Comparison of ENCODE assay signal across 25 mouse cellular contexts in the genomic region with DNA sequence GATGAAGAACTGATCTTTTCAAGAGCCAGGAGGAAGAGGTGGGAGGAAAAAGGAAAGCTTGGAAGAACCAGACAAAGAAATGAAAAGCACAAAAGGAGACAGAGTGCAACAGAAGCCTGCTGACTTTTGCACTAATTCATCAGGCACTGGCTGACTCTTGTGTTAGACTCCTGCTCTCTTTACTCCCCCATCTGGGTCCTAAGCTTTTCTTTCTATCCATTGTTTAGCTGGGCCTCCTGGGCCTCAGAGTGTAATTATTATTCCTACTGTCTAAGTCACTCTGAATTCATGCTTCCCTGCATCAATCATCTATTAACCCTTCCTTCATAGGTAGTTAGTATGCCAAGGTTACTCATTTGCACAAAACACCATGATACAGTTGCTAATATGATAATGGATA.
DNase-seq lines count a peak whose midpoint lies in the region; ATAC-seq and TF ChIP-seq lines count a peak whose summit lies in the region.
"Had no signal": no experiment of that assay in that cellular context is flagged by ENCODE, and none has a peak within 500 bp of the region (broad histone marks: within the 10 kb centered on the region; RNA-seq: fewer than 3 reads in every experiment).

No protein-coding gene starts in this region.

- TF ChIP-seq CTCF in brain, embryonic 14.5 days (IDR thresholded peaks at IDR 0.05; ENCODE audit: borderline replicate concordance, extremely low read depth, insufficient read depth, insufficient read length): no peak

- ATAC-seq in hindbrain, embryonic 12.5 days (ENCODE audit: low FRiP score): peak; percentile 54; the same call in 1 of the 2 replicates
- ATAC-seq in hindbrain, embryonic 14.5 days (ENCODE audit: low FRiP score): no peak
- ATAC-seq: CD4-positive, CD25-positive, alpha-beta regulatory T cell, adult 4 months; forebrain, embryonic 14.5 days; forebrain, postnatal 0 days; intestine, embryonic 15.5 days had no signal

- H3K36me3 ChIP-seq in hindbrain, embryonic 12.5 days: no peaks in the 10 kb centered on the region
- no peaks in the 10 kb centered on the region for H3K36me3 ChIP-seq in hindbrain, embryonic 14.5 days (replicated peaks; ENCODE audit: control insufficient read depth, insufficient read depth)
- H3K36me3 ChIP-seq: embryonic facial prominence, embryonic 12.5 days; embryonic facial prominence, embryonic 15.5 days; heart, embryonic 10.5 days; heart, embryonic 13.5 days; hindbrain, embryonic 15.5 days; intestine, embryonic 15.5 days had no signal

- no peaks in the 10 kb centered on the region for H3K4me1 ChIP-seq in hindbrain, embryonic 12.5 days
- H3K4me1 ChIP-seq in hindbrain, embryonic 14.5 days (replicated peaks; ENCODE audit: control insufficient read depth, insufficient read depth, low read length): no peaks in the 10 kb centered on the region
- H3K4me1 ChIP-seq: embryonic facial prominence, embryonic 12.5 days; embryonic facial prominence, embryonic 15.5 days; heart, embryonic 10.5 days; heart, embryonic 13.5 days; hindbrain, embryonic 15.5 days; intestine, embryonic 15.5 days had no signal

- H3K4me3 ChIP-seq in hindbrain, embryonic 12.5 days: no peak overlapping the region
- H3K4me3 ChIP-seq in hindbrain, embryonic 14.5 days (replicated peaks; ENCODE audit: low read length): no peak overlapping the region
- H3K4me3 ChIP-seq: embryonic facial prominence, embryonic 12.5 days; embryonic facial prominence, embryonic 15.5 days; gastrocnemius, adult 2 months; heart, embryonic 10.5 days; heart, embryonic 13.5 days; hindbrain, embryonic 15.5 days; intestine, embryonic 15.5 days had no signal

- H3K27ac ChIP-seq in hindbrain, embryonic 12.5 days: no peak overlapping the region
- no peak overlapping the region for H3K27ac ChIP-seq in hindbrain, embryonic 14.5 days
- H3K27ac ChIP-seq: embryonic facial prominence, embryonic 12.5 days; embryonic facial prominence, embryonic 15.5 days; gastrocnemius, adult 2 months; heart, embryonic 10.5 days; heart, embryonic 13.5 days; hindbrain, embryonic 15.5 days; intestine, embryonic 15.5 days had no signal

- no peaks in the 10 kb centered on the region for H3K9me3 ChIP-seq in hindbrain, embryonic 12.5 days (replicated peaks)
- H3K9me3 ChIP-seq in hindbrain, embryonic 14.5 days (ENCODE audit: control insufficient read depth, low read length): no peaks in the 10 kb centered on the region
- H3K9me3 ChIP-seq: embryonic facial prominence, embryonic 12.5 days; embryonic facial prominence, embryonic 15.5 days; heart, embryonic 10.5 days; heart, embryonic 13.5 days; hindbrain, embryonic 15.5 days; intestine, embryonic 15.5 days had no signal

- no peaks in the 10 kb centered on the region for H3K27me3 ChIP-seq in hindbrain, embryonic 12.5 days
- peaks cover 5% of the 10 kb centered on the region; the same call in 1 of the 2 replicates for H3K27me3 ChIP-seq in hindbrain, embryonic 14.5 days (ENCODE audit: control insufficient read depth, insufficient read depth, low read length)
- H3K27me3 ChIP-seq: embryonic facial prominence, embryonic 12.5 days; heart, embryonic 13.5 days; hindbrain, embryonic 15.5 days; intestine, embryonic 15.5 days had no signal

- DNase-seq in hindbrain, embryonic 14.5 days (ENCODE audit: low spot score): no peak
- peak; percentile 22 for DNase-seq in brain, embryonic 14.5 days (ENCODE audit: low read depth)
- DNase-seq in embryo, embryonic 10.5 days (ENCODE audit: low spot score): peak; percentile 14
- DNase-seq in heart, adult 9 months (ENCODE audit: low spot score in 2 of 2): no peak
- no peak for DNase-seq in gastrocnemius, postnatal 25 days
- DNase-seq: adrenal gland, adult 2 months; adrenal gland, postnatal 14 days; cerebellum, adult 11-12 months; cerebellum, adult 8-10 months; cerebellum, postnatal 10 days; forebrain, postnatal 0 days; gastrocnemius, adult 2 months; gastrocnemius, postnatal 14 days; heart, adult 18-20 months; heart, postnatal 14 days; kidney, adult 11 months had no signal

- TF ChIP-seq POLR2A in brain, embryonic 14.5 days (IDR thresholded peaks at IDR 0.05; ENCODE audit: borderline replicate concordance, extremely low read depth, insufficient read depth, insufficient read length, poor library complexity, severe bottlenecking): no peak

- H3K9ac ChIP-seq in hindbrain, embryonic 12.5 days: no peak overlapping the region
- H3K9ac ChIP-seq in hindbrain, embryonic 14.5 days: no peak overlapping the region
- H3K9ac ChIP-seq: embryonic facial prominence, embryonic 12.5 days; embryonic facial prominence, embryonic 15.5 days; forebrain, postnatal 0 days; heart, embryonic 13.5 days; hindbrain, embryonic 15.5 days; intestine, embryonic 15.5 days had no signal

- no peak overlapping the region for H3K4me2 ChIP-seq in hindbrain, embryonic 12.5 days (replicated peaks)
- no peak overlapping the region for H3K4me2 ChIP-seq in hindbrain, embryonic 14.5 days (replicated peaks)
- H3K4me2 ChIP-seq: embryonic facial prominence, embryonic 12.5 days; embryonic facial prominence, embryonic 15.5 days; heart, embryonic 13.5 days; hindbrain, embryonic 15.5 days; intestine, embryonic 15.5 days had no signal

Comparison
In these comparisons a context has a peak if more than half of its experiments do, and no peak if none do; other contexts are left out.
1. DNase-seq: peak in brain, embryonic 14.5 days (single experiment) and embryo, embryonic 10.5 days (single experiment); none in hindbrain, embryonic 14.5 days (single experiment), heart, adult 9 months (0 of 2) and gastrocnemius, postnatal 25 days (single experiment).